Mouse (Mus musculus): ENCODE measurements around the gene Rcsd1. TPM values are rescaled to one million over a fixed set of nuclear protein-coding genes. Genes with fewer than 3 reads are reported as not detected.
"Not testable (repeated sequence)": the region's sequence is repeated elsewhere in the genome, so short reads cannot be mapped to it uniquely, and the experiment has no call there.

Rcsd1 gene
- polyA plus RNA-seq, 1 experiment, result 6.0 TPM

DNA sequence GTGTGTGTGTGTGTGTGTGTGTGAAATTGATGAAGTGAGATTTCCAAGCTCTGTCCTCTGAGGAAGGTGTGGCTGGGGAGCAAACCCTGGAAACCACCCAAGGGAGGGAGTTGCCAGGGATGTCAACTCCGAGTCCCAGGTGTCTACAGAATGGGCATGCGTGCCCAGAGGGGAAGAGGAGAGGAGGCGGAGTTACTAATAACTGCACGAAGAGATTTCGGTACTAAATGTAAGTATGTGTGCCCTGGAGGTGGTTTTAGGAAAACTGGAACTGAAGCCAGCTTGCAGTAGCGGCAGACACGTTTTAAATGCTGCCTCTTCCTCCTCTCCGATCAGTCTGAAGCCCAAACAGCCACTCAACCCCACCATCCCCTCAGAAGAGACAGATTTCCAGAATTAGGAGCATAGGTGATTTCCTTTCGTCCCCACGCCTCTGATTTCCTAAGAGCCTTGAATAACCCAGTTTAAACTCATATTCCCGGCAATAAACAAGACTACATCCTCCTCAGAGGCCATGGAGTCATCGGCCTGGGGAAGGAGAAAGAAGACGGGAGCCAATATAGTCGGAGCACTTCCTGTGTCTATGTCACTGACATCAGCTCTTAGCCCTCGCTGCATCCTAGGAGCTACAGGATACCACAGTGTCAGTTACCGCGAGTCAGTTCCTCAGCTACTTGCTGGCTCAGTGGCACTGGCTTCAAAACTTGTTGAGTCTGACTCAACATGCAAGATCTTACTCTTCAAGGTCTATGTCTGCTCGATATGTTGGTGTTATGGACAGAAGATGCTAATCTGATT, 27.3 kb downstream of the Rcsd1 start:
- Histone ChIP-seq H3K27ac (ENCODE audit: insufficient read depth, low read length) (no peak overlapping the region), H3K4me3 (ENCODE audit: insufficient read depth, low read length) (no peak overlapping the region), H3K4me1 (ENCODE audit: control insufficient read depth, insufficient read depth, low read length) (no peaks in the 10 kb centered on the region)
- no peak for TF ChIP-seq POLR2A (IDR thresholded peaks at IDR 0.05; ENCODE audit: extremely low read depth, insufficient read depth, low read length)
- no peak for TF ChIP-seq CTCF (IDR thresholded peaks at IDR 0.05; ENCODE audit: extremely low read depth, insufficient read depth, low read length)

DNA sequence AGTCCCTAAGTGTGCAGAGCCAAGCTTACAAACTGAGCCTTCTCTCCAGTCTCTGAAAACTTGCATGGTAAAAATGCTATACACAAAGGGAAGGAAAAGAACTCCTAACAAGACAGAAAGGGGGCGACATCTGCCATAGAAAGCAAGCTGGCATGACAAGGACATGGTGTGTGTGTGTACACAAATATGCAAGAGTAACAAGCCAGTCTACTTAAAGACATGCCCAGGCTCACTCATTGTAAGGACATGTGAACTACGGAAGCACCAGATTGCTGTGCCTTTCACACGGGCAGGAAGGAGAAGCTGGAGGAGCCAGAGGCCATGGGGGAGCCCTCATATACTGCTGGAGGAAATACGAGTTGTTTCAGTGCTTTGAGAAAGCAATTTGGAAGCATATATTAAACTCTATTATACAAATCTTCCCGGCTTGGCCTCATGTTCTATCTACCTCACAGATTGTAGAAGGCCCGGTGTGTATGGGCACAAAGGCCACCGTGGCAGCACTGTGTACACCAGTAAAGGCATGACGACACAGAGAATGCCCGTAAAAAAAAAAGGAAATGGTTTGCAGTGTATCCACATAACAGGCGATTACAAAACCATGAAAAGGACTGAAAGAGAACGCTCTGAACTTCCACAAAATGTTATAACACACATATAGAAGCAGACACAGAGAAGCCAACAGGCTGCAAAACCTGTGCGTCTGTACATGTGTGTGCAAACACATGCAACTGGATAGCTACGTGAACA, 28.3 kb downstream of the Rcsd1 start:
- H3K4me1 ChIP-seq (ENCODE audit: control insufficient read depth, insufficient read depth, low read length), result no peaks in the 10 kb centered on the region
- no peak overlapping the region for H3K27ac ChIP-seq (ENCODE audit: insufficient read depth, low read length)
- peak; percentile 36; the same call in 1 of the 2 replicates for TF ChIP-seq CTCF (IDR thresholded peaks at IDR 0.05; ENCODE audit: extremely low read depth, insufficient read depth, low read length)
- no peak for TF ChIP-seq POLR2A (IDR thresholded peaks at IDR 0.05; ENCODE audit: extremely low read depth, insufficient read depth, low read length)
- H3K4me3 ChIP-seq (ENCODE audit: insufficient read depth, low read length), result no peak overlapping the region

- not testable (repeated sequence) for H3K4me3 ChIP-seq (ENCODE audit: insufficient read depth, low read length); H3K4me1 ChIP-seq (ENCODE audit: control insufficient read depth, insufficient read depth, low read length); H3K27ac ChIP-seq (ENCODE audit: insufficient read depth, low read length)
Measured at GRCm38 (mm10) chr1:165680086-165680485, 29.5 kb downstream of the Rcsd1 start.

- TF ChIP-seq POLR2A (IDR thresholded peaks at IDR 0.05; ENCODE audit: extremely low read depth, insufficient read depth, low read length), result no peak
- TF ChIP-seq CTCF (IDR thresholded peaks at IDR 0.05; ENCODE audit: extremely low read depth, insufficient read depth, low read length), result no peak
- Histone ChIP-seq H3K4me1 (ENCODE audit: control insufficient read depth, insufficient read depth, low read length) (no peaks in the 10 kb centered on the region), H3K4me3 (ENCODE audit: insufficient read depth, low read length) (no peak overlapping the region), H3K27ac (ENCODE audit: insufficient read depth, low read length) (no peak overlapping the region)
Measured at GRCm38 (mm10) chr1:165679618-165679997, 29.9 kb downstream of the Rcsd1 start.

GRCm38 (mm10) chr1:165678861-165679617, 30.5 kb downstream of the Rcsd1 start:
- H3K4me1 ChIP-seq (ENCODE audit: control insufficient read depth, insufficient read depth, low read length), result no peaks in the 10 kb centered on the region
- no peak overlapping the region for H3K4me3 ChIP-seq (ENCODE audit: insufficient read depth, low read length)
- H3K27ac ChIP-seq (ENCODE audit: insufficient read depth, low read length), result no peak overlapping the region
- no peak for TF ChIP-seq POLR2A (IDR thresholded peaks at IDR 0.05; ENCODE audit: extremely low read depth, insufficient read depth, low read length)
- TF ChIP-seq CTCF (IDR thresholded peaks at IDR 0.05; ENCODE audit: extremely low read depth, insufficient read depth, low read length), result no peak

GRCm38 (mm10) chr1:165677558-165677957, 32.0 kb downstream of the Rcsd1 start:
- H3K27ac ChIP-seq (ENCODE audit: insufficient read depth, low read length), result no peak overlapping the region

DNA sequence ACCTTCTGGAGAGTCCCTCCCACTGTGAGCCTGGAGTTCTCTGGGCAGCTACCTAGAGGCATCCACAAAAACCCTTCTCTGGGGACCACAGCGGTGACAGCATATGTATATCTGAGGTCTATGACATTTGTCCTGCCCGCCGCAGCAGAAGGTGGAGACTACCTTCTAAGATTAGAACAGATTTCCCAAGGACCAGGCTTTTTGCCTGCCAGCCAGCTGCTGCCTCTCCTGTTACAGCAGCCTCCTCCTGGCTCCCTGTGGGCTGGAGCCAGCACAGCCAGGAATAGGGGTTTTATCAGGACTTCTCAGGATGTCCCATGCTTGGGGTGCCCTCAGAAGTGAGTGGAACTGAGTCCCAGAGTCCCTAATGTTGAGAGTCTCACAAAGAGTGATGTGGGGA, 32.6 kb downstream of the Rcsd1 start:
- TF ChIP-seq CTCF (IDR thresholded peaks at IDR 0.05; ENCODE audit: extremely low read depth, insufficient read depth, low read length) (no peak), POLR2A (IDR thresholded peaks at IDR 0.05; ENCODE audit: extremely low read depth, insufficient read depth, low read length) (no peak)
- H3K4me3 ChIP-seq (ENCODE audit: insufficient read depth, low read length), result no peak overlapping the region
- no peaks in the 10 kb centered on the region for H3K4me1 ChIP-seq (ENCODE audit: control insufficient read depth, insufficient read depth, low read length)
- no peak overlapping the region for H3K27ac ChIP-seq (ENCODE audit: insufficient read depth, low read length)

More at GRCm38 (mm10) chr1:165677558-165677957, 32.0 kb downstream of the Rcsd1 start:
- H3K4me1 ChIP-seq (ENCODE audit: control insufficient read depth, insufficient read depth, low read length), result no peaks in the 10 kb centered on the region
- no peak overlapping the region for H3K4me3 ChIP-seq (ENCODE audit: insufficient read depth, low read length)
- TF ChIP-seq CTCF (IDR thresholded peaks at IDR 0.05; ENCODE audit: extremely low read depth, insufficient read depth, low read length) (no peak), POLR2A (IDR thresholded peaks at IDR 0.05; ENCODE audit: extremely low read depth, insufficient read depth, low read length) (no peak)

GRCm38 (mm10) chr1:165675167-165675566, 34.4 kb downstream of the Rcsd1 start:
- H3K4me3 ChIP-seq (ENCODE audit: insufficient read depth, low read length), result no peak overlapping the region
- H3K27ac ChIP-seq (ENCODE audit: insufficient read depth, low read length), result no peak overlapping the region
- H3K4me1 ChIP-seq (ENCODE audit: control insufficient read depth, insufficient read depth, low read length), result no peaks in the 10 kb centered on the region
- no peak for TF ChIP-seq CTCF (IDR thresholded peaks at IDR 0.05; ENCODE audit: extremely low read depth, insufficient read depth, low read length)
- TF ChIP-seq POLR2A (IDR thresholded peaks at IDR 0.05; ENCODE audit: extremely low read depth, insufficient read depth, low read length), result no peak

DNA sequence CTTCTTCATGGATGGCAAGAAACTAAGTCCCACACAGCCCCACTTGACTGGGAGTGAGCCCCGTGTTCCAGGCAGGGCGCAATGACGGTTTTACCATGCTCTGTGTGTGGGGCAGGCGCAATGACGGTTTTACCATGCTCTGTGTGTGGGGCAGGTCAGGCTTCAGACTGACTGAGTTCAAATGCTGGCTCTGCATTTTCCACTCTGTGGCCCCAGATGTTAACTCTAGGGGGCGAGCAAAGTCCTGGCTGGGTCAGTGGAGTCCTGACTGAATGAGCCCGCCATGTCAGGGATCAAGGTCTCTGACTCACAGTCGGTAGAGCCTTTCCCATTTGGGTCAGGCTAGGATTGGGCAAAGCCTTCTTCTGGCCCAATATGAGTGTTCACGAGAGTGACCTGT, 37.2 kb downstream of the Rcsd1 start:
- Histone ChIP-seq H3K4me1 (ENCODE audit: control insufficient read depth, insufficient read depth, low read length) (no peaks in the 10 kb centered on the region), H3K27ac (ENCODE audit: insufficient read depth, low read length) (no peak overlapping the region), H3K4me3 (ENCODE audit: insufficient read depth, low read length) (no peak overlapping the region)
- TF ChIP-seq POLR2A (IDR thresholded peaks at IDR 0.05; ENCODE audit: extremely low read depth, insufficient read depth, low read length), result no peak
- TF ChIP-seq CTCF (IDR thresholded peaks at IDR 0.05; ENCODE audit: extremely low read depth, insufficient read depth, low read length), result no peak
